Mouse (Mus musculus): ENCODE measurements at regions not wholly inside any gene's neighbourhood (a gene's known extent, or its start where the extent isn't known, plus 50 kb on each side); places are given as distances from the start of the nearest gene placed in this dataset.

DNA sequence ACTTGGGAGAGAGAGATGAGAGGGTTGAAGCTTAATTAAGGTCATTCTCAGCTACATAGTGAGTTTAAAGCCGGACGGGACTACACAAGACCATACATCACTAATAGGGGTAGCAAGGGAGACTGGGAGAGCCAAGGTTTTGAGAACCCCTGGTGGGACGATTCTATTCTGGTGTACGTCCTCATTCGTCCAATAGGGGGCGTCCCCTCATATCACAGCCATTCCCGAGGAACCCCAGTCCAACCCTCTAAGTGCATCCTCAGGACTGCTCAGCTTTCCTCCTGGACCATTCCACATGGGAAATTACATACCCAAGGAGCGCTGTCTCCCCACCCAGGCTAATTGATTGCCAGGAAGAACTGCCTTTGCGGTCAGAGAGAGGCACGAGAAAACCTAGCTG, 385.5 kb downstream of the Setd4 start:
- TF ChIP-seq CTCF (IDR thresholded peaks at IDR 0.05; ENCODE audit: low read depth, low read length) (no peak), EP300 (IDR thresholded peaks at IDR 0.05; ENCODE audit: insufficient read depth, low read depth, low read length) (no peak), POLR2A (IDR thresholded peaks at IDR 0.05; ENCODE audit: insufficient read depth, low read length) (no peak)
